Mouse (Mus musculus): ENCODE data around the gene 1700037C18Rik.

Gene 1700037C18Rik

DNA sequence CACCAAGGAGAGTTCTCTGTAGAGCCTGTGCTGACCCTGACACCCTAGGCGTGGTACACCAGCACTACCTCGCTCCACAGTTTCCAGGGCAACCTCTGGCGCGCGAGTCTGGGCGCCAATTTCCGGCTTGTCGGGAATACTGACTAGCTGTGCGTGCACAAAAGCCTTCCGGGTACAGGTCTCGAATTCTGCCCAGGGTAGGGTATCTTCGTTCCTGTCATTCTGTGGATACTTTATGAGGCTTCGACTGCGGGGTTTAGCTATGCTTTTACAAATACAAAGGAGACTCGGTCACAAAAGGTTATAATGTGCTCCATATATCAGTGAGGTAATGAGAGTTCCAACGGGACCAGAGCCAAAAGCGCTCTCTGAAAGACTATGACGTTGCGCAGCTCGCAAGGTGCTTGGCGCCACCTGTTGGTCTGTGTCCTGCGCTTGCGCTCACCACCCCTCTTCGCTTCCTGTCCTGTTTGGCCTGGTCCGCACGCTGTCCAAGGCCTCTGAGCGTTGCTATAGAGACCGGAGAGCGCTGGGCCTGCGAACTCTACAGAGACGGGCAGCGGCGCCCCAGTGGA is at the start of gene 1700037C18Rik, which contains the start of gene Cluap1:
1700037C18Rik (minus strand) TSS at position 153 of the 575 bp plus-strand sequence.
Cluap1 (plus strand) TSS at position 265 of the 575 bp plus-strand sequence.
- peak; percentile 96 to 99 for DNase-seq (ENCODE audit: inconsistent age in 2 of 2, low spot score in 1 of 2)

DNA sequence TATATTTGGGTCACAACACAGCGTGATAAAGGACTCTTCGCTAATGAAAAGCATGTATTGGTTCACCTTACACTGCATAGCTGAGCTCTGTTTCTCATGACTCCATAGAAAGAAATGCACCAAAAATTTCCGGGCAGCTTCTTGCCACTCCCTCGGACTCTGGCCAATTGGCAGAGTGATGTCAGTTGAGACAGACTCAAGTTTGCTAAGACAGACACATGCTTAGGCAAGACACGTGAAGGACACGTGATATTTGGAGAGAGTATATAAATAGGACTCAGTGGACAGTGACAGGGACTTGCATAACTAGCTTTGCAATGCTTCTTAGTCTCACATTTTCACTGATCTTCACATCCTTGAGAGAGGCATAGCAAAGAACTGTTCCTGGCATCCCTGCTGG is 47.9 kb upstream of the 1700037C18Rik start:
- DNase-seq (ENCODE audit: inconsistent age in 2 of 2, low spot score in 1 of 2), result peak in 1 of 2 experiments; percentile 86

DNA sequence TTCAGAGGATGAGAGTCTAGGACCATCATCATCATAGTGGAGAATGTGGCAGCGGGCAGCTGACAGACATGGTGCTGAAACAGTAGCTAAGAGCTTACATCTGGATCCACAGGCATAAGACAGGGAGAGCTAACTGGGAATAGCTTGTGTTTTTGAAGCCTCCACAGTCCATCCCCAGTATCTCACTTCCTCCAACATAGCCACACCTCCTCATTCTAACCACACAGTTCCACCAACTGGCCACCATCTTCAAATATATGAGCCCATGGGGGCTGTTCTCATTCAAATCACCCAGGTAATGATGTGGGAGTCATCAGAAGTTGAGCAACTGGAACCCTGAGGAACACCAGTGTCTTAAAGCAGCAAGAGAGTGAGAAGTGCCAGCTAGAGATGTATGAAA is 42.7 kb upstream of the 1700037C18Rik start:
- no peak for DNase-seq (ENCODE audit: inconsistent age in 2 of 2, low spot score in 1 of 2)

DNA sequence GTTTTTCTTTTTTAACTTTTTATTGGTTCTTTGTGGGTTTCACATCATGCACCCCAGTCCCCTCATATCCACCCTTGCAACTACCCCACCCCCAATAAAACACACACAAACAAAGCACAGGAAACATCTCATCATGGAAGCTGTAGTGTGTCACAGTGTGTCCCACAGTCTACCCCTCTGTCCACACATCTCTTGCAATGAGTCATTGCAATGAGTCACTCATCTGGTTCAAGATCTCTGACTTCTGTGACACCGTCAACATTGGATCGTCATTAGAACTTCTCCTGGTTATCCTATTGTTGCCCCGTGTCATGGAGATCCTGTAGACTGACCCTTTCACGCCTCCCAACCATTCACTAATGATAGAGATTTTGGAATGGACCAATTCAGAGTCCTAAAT is 26.2 kb upstream of the 1700037C18Rik start:
- peak in 1 of 2 experiments; percentile 59 for DNase-seq (ENCODE audit: inconsistent age in 2 of 2, low spot score in 1 of 2)

DNA sequence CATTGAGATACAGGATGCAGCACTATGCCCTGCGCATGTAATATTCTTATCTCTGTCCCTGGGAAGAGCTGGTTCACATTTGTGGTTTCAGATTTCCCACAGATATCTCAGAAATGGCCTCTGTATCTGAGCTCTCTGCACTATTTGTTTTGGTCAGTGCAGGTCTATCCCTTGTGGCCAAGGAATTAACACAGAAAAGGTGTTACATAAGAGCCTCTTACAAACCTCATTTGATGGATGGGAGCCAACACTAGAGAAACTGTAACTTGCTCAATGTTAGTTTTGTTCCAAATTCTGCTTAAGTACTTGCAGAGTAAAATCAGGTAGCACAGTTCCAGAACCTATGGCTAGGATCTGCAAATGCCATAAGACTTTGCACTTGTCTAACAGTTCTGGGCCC is 25.6 kb upstream of the 1700037C18Rik start:
- peak in 1 of 2 experiments; percentile 65 for DNase-seq (ENCODE audit: inconsistent age in 2 of 2, low spot score in 1 of 2)

DNA sequence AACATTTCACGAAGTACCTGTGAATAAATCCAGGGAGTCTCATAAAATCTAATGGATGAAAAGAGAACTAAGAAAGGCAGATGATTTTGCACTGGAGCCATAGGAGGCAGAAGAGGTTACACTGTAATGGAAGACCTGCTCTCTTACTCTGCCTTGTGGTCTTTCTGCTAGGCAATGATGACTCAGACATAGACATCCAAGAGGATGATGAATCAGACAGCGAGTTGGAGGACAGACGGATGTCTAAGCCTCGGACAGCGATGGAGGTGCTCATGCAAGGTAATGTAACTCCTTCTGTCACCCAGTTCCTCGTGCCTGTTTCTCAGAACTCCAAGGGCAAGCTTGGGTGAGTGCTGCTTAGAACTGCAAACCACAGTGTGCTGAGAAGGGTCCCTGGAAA is 25.0 kb upstream of the 1700037C18Rik start:
- DNase-seq (ENCODE audit: inconsistent age in 2 of 2, low spot score in 1 of 2), result peak in 1 of 2 experiments; percentile 73

DNA sequence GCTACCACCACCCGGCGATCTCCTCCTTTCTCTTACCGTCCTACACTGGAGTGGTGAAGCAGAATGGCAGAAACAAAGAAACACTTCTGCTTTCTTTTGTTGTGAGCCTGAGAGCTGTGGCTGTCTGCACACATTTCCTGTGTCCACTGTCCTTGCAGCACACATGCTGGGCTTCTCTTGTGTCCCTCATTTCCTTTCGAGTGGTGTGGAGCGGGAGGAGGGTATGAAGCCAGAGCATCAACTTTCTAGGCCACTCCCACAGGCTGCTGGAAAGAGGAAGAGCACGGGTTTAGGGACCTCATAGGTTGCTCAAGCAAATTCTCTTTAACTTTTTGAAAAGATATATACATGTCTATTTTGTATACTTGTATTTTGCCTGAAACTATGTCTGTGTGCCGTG is 20.7 kb upstream of the 1700037C18Rik start:
- no peak for DNase-seq (ENCODE audit: inconsistent age in 2 of 2, low spot score in 1 of 2)

DNA sequence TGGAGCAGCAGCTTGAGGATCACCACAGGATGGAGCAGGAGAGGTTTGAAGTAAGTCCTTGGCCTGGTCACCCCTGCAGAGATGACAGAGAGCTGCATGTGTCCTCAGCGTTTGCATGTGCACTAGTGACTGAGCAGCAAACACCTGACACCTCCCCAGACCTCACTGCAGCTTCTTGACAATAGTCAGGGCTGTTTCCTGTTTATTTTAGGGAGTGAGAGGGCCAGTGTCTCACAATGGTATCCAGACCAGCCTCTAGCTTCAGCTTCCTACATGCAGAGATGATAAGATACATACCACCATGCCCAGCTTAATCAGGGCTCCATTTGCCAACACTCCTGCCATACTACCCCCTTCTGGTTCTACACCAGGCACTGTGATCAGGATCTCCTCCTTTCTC is 20.1 kb upstream of the 1700037C18Rik start:
- no peak for DNase-seq (ENCODE audit: inconsistent age in 2 of 2, low spot score in 1 of 2)

DNA sequence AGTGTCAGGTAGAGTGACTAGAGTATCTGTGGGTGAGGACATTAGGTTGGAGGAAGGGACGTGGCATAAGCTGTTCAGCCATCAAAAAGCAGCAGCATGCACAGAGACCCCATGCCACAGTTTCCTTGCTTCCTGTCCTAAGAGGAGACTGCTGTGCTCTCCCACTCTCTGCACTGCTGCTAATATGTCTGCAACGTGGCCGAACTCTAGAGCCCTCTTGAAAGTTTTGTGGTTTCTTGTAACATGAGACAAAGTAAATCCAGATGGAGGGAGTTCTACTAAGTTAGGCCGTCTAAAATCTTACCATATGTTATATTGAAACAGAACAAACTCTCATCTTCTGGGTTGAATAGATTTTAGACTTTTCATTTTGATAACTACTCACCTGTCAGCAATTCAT is 15.5 kb upstream of the 1700037C18Rik start:
- no peak for DNase-seq (ENCODE audit: inconsistent age in 2 of 2, low spot score in 1 of 2)

DNA sequence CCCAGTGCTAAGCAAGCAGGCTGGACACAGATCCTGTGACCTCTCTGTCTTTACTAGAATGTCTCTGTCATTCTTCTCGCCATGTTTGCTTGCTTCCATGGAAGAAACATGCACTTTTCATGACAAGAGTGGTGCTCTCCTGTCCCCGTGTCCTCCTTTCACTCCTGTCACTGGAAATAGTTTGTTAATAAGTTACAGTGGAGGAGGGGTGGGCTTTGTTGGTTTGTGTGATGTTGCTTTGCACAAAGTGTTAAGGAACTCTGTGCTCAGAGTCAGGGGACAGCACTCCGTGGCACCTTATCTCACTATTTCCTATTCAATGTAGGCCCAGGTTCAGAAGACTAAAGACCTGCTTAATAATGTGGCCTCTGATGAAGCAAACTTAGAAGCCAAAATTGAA is 15.0 kb upstream of the 1700037C18Rik start:
- no peak for DNase-seq (ENCODE audit: inconsistent age in 2 of 2, low spot score in 1 of 2)

DNA sequence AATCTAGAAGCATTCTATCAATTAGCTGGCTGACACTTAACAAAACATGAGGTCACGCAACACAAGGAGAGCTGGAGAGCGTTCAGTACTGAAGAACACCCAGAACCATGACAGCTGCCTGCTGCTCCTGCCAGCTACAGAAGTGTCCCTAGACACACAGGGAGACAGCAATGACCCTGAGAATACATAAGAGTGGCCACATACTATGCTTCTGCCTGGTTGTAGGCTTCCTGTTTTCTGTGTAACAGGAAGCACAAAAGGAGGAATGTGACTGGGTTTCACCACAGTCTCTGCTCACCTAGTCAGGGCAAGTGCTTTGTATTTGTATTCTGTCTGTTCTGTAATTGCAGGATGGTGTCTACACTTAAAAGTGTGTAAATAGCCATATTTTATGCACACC is 12.3 kb upstream of the 1700037C18Rik start:
- no peak for DNase-seq (ENCODE audit: inconsistent age in 2 of 2, low spot score in 1 of 2)

DNA sequence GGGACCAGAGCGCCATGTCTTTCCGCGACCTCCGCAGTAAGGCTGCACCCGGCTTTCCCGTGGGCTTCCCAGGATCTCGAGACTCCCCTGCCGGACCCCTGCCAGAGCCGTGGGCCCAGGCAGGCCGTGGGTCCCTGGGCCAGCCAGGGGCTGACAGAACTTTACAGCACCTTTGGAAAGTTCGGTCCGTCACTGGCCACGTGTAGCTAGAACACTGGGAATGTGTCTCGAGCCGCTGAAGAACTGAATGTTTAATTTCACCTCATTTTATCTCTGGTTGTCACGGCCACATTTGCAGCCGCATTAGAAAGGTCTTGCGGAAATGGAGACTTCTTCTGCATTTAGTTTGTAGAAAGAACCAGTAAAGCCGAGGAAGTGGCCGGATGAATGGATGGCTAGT is 629 bp upstream of the 1700037C18Rik start:
- no peak for DNase-seq (ENCODE audit: inconsistent age in 2 of 2, low spot score in 1 of 2)

DNA sequence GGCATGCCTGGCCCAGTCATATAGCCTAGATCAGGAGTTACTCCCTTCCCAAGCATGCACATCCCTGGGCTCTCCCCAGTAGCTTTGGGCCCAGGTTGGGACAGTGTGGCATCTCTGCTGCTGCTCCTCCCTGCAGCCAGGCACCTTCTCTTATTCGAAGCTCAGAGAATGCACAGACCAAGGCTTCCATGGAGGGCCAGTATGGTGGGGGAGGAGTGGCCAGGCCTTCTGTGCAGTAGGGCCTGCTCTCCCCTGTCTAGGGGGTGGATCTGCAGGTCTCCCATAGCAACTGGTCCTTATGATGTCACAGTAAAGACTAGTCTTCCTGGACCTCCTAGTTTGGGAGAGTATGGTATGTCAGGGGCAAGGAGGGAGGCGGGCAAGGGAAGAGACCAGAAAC is 1.0 kb downstream of the 1700037C18Rik start:
- peak in 1 of 2 experiments; percentile 54 for DNase-seq (ENCODE audit: inconsistent age in 2 of 2, low spot score in 1 of 2)

DNA sequence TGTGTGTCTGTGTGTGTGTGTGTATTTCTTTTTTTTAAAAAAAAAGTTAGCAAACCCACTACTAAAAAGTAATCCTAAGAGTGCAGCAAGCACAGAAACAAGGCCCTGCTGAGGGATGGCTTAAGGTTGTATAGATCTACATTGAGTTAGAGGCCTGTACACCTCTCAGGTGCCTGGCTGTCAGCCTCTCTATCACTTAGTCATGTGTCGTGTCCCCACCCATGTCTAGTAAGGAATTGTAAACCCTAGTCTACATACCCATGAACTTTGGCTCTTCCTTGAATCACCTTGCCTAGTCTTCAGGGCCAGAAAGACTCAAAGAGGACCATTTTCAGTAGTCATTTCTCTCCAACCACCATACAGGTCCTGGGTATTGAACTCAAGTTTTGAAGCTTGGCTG is 11.9 kb downstream of the 1700037C18Rik start:
- no peak for DNase-seq (ENCODE audit: inconsistent age in 2 of 2, low spot score in 1 of 2)

DNA sequence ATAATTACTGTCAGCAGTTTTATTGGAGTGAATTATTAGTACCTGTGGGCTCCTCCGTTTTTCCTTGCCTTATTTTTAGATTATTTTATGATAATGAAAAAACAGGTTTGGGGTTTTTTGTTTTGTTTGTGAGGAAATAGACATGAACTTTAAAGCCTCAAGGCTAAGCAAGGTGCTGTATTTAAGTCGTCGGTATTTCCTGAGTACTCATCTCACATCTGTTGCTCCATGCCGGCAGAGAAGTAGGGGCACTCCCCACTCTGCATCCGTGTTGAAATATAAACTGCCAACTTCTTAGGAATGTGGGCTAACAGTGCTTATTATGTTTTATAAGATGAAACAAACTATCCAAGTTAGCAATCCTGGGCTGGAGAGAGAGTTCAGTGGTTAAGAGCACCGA is 12.4 kb downstream of the 1700037C18Rik start:
- no peak for DNase-seq (ENCODE audit: inconsistent age in 2 of 2, low spot score in 1 of 2)

DNA sequence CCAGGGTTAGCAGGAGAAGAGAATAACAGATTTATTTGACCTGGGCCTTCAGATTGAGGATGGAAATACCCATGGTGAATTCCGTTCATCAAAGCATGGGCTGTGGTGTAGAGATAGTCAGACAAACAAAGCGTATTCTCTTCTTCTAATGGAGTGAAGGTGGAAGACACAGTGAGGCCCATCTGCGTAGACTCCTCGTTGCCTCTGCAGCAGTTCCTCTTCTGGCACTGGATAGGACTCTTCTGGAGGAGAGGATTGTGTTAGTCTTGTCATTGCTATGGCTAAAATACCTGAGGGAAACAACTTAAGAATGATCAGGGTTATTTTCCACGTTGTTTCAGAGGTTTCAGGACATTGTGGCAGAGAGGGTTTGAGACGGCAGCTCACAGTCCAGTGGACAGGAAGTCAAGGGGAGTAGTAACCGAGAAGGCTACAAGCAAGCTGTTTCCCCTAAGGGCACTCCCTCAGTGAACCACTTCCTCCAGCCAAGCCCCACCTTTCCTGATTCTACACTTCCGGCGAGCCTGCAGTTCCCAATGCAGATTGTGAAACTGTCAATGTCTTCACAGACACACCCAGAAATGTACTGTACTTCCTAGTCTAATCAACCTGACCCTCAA is 13.2 kb downstream of the 1700037C18Rik start:
- DNase-seq (ENCODE audit: inconsistent age in 2 of 2, low spot score in 1 of 2), result peak in 1 of 2 experiments; percentile 57

DNA sequence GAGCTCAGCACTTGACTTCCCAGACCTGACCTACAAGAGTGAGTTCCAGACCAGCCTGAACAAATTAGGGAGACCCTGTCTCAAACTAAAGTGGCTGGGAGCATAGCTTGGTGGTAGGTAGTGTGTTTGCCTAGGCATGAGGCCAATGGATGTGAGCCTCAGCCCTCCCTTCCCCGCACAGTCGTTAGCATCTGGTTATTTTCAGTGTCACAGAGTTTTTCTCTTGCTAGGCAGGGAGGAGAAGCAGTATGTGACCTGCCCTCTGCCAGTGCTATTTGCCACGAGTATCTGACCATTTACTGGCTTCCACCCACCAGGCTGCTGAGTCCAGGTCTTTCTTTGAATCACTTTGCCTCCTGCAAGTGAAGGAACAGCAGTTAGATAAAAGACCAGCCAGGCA is 14.8 kb downstream of the 1700037C18Rik start:
- no peak for DNase-seq (ENCODE audit: inconsistent age in 2 of 2, low spot score in 1 of 2)

DNA sequence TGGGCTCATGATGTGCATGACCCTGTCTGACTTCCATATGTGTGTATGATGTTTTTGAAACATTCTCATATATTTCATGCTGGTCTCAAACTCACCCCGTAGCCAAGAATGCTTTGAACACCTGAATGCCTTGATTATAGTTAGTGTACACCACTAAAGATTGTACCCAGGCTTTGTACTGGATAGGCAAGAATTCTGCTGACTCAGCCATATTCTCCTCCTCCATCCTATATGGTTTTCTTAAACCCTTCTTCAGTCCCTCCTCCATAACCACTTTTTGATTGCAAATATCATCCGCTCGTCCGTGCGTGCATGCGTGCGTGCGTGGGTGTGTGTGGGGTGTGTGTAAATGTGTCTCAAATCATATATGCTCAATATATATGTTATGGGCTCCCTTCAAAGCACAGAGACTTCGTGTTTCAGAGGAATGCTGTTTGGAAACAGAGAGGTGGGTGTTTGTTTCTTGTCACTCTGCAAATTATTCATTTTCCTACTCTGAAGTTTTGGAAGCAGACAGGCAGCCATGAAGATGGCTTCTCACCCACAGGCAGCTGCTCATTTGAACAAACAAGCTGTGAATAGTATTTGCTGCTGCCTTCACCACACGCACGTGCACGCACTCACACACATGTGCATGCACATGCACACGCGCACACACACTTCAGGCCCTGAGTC is 16.7 kb downstream of the 1700037C18Rik start:
- DNase-seq (ENCODE audit: inconsistent age in 2 of 2, low spot score in 1 of 2), result no peak

DNA sequence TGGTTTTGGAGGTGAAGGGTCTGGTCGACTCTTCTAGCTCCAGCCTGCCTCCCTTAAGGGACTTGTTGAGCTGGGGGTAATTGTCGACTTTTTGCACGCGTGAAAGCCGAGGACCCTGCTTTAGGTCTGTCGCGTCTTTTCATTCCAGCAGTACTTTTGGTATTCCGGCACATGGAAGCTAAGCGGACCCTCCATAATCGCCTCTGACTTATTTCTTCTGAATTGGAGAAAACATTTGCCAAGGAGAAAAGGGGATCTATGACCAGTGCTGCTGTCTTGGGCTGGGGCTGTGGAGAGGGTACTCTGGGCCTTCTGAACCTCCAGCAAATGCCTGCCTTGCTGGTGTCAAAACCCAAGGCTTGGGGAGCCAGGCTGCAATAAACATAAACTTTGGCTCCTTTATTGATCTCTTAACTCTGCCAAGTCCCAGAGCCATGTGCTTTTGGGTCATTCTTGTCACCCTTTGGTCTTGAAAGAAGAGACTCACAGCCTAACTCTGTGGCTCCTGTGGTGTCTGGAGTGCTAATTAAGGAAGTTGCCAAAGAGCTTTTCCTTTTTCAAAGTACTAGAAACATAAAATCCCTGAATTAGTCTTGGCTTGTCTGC is 23.3 kb downstream of the 1700037C18Rik start:
- no peak for DNase-seq (ENCODE audit: inconsistent age in 2 of 2, low spot score in 1 of 2)

DNA sequence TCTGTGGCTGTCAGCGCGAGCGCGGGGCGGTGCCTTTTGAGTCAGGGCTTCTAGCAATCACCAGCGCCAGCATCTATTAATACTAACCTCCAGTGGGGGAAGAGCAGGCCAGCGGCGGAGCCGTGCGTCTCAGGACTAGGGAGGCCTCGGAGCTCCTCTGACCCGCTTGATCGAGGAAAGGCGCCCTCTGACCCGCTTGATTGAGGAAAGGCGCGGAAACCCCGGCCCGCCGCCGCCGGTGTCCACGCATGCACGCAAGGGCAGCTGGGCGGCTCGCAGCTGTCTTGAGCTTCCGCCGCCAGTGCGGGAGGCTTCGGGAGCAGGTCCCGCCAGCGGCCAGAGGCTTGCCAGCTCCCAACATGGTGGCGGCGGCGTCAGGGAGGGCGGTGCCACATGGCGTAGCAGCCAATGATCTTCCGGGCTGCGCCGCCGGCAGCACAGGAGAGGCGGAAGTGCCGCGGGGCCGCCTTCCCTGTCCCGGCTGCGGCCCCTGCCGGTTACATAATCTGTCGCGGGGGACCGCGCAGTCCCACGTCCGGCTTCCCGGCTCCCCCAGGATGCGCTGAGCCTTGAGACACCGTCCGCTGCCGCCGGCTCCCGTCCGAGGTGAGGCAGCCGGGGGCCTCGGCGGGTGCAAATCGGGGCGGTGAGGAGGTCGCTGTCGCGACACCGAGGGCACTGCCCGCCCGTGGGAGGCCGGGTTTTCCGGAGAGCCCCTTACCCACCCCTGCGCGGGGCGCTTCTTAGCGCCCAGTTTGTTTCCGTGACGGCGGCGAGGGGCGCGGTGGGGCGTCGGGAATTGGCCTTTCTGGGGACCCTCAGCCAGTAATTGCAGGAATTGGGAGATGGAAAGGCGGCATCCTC is 24.1 kb downstream of the 1700037C18Rik start, which contains the start of the genes Zfp597 and Gm20695:
Zfp597 (minus strand) TSS at position 361 of the 864 bp plus-strand sequence.
Gm20695 (plus strand) TSS at position 448 of the 864 bp plus-strand sequence.
- DNase-seq (ENCODE audit: inconsistent age in 2 of 2, low spot score in 1 of 2), result peak; percentile 97 to 98

DNA sequence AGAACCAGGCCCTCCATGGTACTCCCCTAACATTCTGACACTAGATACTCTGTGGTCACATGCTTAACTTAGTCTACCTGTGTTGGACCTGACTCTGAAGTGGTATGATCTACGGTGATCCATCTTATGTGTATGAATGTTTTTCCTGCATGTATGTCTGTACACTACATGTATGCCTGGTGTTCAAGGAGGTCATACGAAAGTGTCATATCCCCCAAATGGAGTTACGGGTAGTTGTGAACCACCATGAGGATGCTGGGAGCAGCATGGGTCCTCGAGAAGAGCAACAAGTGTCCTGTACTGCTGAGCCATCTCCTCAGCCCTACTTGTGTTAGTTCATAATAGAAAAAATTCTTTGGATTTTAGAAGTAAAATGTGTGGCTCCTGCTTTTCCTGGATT is 32.1 kb downstream of the 1700037C18Rik start:
- DNase-seq (ENCODE audit: inconsistent age in 2 of 2, low spot score in 1 of 2), result no peak

Data from adrenal gland, adult (tissue).